Mouse (Mus musculus) pancreas, adult 10 weeks (tissue): ENCODE results near the gene 3110040N11Rik. TPM values are rescaled to one million over a fixed set of nuclear protein-coding genes. Genes with fewer than 3 reads are reported as not detected.

Source experiments
- polyA plus RNA-seq: library from polyadenylated mRNA; stranded (reverse); fragments of 350-450 nt; fragmentation: Illumina TruSeq; extraction: RNeasy Lipid Tissue Mini Kit (QIAGEN cat#74804); gene quantifications from one replicate; pipeline ENCODE4 v1.2.3, GENCODE M21; 2015; ENCODE audit warnings: low read depth, low replicate concordance; ENCODE audit not compliant: insufficient read depth

3110040N11Rik gene
- 9.5 TPM for polyA plus RNA-seq

GRCm38 (mm10) chr7:81789095-81789757, at the start of gene 3110040N11Rik:
TSS of gene 3110040N11Rik (minus strand) at chr7:81789478.

GRCm38 (mm10) chr7:81829379-81829894, 40.2 kb upstream of the 3110040N11Rik start, which contains the start of gene Btbd1:
TSS of gene Btbd1 (minus strand) at chr7:81829431.

GRCm38 (mm10) chr7:81762180-81763109, 26.8 kb downstream of the 3110040N11Rik start, which contains the start of gene Ramac:
TSS of gene Ramac (plus strand) at chr7:81762925.

Other genes with a start within 250 kb of the 3110040N11Rik start
- not detected for gene Fsd2, start 222.5 kb downstream of the 3110040N11Rik start, polyA plus RNA-seq
- gene Whamm, start 218.2 kb downstream of the 3110040N11Rik start, polyA plus RNA-seq = 5.9 TPM
- 10.9 TPM for gene Homer2, start 82.0 kb downstream of the 3110040N11Rik start, polyA plus RNA-seq
- gene Ramac, start 26.6 kb downstream of the 3110040N11Rik start, polyA plus RNA-seq = 12.6 TPM
- 10.4 TPM for gene Btbd1, start 40.0 kb upstream of the 3110040N11Rik start, polyA plus RNA-seq
- gene Gm10160, start 66.3 kb upstream of the 3110040N11Rik start, polyA plus RNA-seq = not detected
- gene Tm6sf1, start 69.5 kb upstream of the 3110040N11Rik start, polyA plus RNA-seq = 7.8 TPM
- gene Hdgfl3, start 145.0 kb upstream of the 3110040N11Rik start, polyA plus RNA-seq = 2.3 TPM
- gene Bnc1, start 202.8 kb upstream of the 3110040N11Rik start, polyA plus RNA-seq = 2.0 TPM